Mouse (Mus musculus): ENCODE measurements at regions not wholly inside any gene's neighbourhood (a gene's known extent, or its start where the extent isn't known, plus 50 kb on each side); places are given as distances from the start of the nearest gene placed in this dataset.
"Not testable (repeated sequence)": the region's sequence is repeated elsewhere in the genome, so short reads cannot be mapped to it uniquely, and the experiment has no call there.

DNA sequence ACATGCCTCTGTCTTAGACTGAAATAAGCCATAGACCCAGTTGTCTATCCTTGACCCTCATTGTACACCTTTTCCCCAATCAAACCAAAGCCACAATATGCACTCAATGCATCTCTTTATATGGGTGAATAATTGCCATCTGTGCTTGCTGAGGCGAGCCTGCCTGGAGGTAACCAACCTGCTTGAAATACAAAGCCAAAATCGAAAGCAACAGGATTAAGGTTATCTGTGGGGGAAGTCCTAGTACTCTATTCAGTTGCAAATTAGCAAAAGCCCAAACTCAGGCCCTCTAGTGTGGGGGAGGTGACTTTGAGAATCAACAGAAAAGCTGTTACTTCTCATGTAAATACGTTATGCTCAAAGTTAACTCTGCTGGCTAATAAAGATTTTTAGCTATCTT is 246.2 kb upstream of the Fundc1 start:
- intact Hi-C loops (cut with DNase I), result no loop called here

DNA sequence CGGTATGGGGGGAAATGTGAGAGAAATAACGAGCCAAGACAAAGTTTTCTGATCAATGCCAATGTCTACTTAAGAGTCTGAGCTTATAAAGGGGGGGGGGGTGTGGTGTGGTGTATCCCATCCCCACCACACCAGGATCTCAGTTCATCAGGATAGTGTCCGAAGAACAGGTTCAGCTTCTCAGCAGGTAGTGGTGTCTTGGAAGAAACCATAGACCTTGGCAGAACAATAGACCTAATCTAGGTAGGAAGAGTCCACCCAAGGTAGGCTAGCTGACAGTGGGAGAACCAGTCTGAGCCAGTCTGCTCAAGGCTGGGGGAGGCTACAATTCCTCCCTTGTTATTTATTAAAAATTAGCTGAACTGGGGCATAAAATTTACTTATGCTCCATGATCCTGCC is 245.5 kb upstream of the Fundc1 start:
- DNase-seq (ENCODE audit: low spot score in 2 of 2), result no peak
- intact Hi-C loops (cut with DNase I), result no loop called here

More for the DNA sequence above, 246.2 kb upstream of the Fundc1 start:
- no peak for DNase-seq (ENCODE audit: low spot score in 2 of 2)

DNA sequence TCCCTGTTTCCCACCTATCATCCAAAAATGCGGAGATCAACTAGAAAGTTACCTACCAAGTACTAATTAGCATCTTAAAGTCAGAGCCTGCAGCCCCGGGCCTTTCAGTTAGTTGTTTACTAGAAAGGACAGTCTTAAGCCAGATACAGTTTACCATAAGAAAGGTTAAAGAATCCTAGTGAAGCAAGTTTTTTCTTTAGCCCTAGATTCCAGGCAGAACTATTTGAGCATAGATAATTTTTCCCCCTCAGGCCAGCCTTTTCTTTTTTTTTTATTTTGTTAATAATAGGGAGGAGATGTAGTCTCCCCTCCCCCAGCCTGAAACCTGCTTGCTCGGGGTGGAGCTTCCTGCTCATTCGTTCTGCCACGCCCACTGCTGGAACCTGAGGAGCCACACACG is 215.9 kb upstream of the Fundc1 start:
- DNase-seq (ENCODE audit: low spot score in 2 of 2); intact Hi-C loops (cut with DNase I): not testable (repeated sequence)

DNA sequence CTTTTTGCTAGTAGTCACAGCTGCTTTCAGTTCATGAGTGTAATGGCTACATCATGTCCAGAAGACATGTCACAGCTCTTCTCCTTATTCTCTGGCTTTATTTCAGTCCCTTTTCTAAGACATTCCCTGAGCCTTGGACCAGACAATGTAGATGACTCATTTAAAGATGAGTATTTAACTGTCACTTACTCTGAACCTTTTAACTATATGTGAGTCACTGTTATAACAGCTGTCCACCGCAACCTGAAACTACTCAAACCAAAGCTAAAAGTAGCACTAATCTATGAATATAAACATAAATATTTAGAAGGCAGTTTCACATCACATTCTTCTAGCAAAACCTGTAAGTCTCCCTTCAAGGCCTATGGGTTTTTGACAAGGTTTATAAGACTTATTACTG is 203.8 kb upstream of the Fundc1 start:
- intact Hi-C loops (cut with DNase I), result no loop called here
- DNase-seq (ENCODE audit: low spot score in 2 of 2), result no peak

DNA sequence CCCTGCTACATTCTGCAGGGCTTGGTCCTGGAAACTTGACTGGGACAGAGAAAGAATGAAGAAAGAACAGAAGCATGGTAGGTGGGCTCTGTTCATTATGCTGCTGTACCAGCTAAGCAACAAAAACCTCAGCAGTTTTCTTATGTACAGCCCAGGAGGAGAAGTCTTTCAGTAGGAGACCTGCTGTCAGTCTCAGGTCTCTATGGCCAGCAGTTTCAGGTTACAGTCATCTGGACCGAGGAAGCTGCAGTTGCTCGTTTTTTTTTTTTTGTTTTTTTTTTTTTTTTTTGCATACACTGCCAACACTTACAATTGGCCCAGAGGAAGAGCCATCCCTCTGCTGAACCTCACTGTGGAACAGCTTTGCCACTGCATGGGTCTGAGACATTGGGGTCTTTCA is 180.7 kb upstream of the Fundc1 start:
- intact Hi-C loops (cut with DNase I), result no loop called here
- no peak for DNase-seq (ENCODE audit: low spot score in 2 of 2)

DNA sequence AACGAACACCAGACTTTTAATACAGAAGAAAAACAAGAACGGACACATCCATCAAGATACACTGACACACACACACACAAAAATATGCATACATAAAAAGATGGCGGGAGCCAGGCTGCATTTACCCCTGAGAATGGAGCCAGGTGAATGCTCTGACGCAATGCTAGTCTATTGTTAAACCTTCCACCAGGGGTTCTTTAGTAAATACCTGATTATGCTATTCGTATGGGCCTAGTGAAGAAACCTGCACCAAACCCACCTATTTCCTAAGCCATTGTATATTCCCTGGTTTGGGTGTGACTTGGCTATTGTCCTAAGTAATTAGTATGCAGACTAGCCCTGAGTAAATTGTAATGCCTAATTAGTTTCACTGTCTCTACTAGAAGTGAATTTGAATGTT is 179.3 kb upstream of the Fundc1 start:
- no peak for DNase-seq (ENCODE audit: low spot score in 2 of 2)
- intact Hi-C loops (cut with DNase I), result no loop called here

DNA sequence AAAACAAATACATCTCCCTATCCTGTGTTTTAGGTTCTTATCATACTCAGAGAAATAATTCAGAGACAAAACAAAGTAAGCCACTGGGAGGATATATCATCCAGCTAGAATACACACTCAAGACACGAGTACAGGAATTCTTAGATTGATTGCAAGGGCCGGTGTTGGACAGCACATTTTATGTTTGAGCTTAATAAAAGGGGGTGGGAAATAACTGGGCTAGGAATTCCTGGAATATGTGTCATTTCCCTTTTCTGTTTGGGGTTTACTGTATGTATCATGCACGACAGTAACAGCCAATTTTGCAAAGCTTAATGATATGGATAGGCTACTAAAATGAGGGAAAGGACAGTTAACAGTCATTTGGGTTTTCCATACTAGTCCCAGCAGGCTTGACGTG is 158.1 kb upstream of the Fundc1 start:
- no peak for DNase-seq (ENCODE audit: low spot score in 2 of 2)
- intact Hi-C loops (cut with DNase I), result no loop called here

DNA sequence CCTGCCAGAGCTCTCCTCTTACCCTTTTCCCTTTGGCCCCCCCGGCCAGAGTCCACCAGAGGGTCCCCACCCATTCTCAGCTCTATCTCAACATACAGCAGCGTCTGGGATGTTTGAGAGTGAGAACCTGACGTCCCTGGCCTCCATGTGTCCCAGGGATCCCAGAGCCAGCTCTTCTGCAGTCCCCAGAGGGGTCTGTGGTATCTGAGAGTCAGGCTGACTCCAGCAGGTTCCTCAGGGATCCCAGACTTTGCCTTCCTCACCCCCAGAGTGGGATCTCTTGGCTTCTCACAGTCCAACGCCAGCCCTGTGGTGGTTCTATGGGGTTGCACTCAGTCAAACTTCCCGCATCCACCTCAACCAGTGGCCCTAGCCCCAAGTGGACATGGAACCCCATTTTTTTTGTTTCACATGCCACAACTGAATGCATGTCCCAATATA is 153.7 kb upstream of the Fundc1 start:
- intact Hi-C loops (cut with DNase I), result no loop called here
- no peak for DNase-seq (ENCODE audit: low spot score in 2 of 2)

DNA sequence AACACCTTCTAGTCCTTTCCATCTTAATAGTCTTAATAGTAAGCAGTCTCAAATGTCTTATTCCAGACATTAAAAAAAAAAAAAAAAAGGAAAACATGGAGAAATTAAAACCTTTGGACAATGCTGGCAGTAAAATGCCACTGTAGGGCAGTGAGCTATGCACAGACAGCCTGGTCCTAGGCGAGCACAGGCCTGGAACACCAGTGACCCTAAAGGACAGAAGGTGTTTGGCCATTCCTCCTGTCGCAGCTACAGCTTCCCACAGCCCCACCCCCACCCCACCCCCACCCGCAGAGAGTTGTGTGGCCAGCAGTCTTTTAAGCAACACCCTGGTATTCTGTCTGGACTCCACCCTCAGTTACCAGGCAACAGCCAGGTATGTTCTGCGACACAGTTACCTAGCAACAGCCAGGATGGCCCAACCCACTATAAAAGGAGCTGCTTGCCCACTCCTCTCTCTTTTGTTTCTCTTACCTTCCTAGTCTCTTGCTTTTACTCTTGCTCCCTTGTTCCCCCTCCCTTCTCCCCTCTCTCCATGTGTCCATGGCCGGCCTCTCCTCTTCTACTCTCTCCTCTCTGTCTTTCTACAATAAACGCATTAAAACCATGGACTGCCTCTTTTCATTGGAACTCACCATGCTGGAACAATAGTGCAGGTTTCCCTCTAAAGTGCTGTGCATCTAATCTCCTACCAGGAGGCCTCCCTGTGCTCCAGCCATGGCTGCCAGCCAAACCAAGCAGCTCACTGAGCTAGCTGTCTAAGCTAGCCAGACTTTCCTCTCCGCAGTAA is 153.1 kb upstream of the Fundc1 start:
- DNase-seq (ENCODE audit: low spot score in 2 of 2), result no peak

DNA sequence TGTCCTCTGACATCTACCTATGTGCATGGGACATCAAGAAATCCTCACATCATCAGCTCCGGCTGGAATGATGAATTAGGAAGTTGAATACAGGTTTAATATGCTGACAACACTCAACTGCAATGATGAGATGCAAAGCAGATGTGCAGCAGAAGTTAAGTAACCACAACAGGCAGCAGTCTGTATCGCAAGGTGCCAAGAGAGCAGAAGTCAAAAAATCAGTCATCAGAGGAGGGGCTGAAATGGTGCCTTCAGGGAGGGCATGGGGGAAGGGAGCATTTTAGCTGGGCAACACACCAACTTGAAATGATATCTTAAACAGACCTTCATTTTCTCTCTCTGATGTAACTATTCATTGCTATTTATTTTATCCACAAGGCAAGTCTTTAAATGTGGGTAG is 152.3 kb upstream of the Fundc1 start:
- DNase-seq (ENCODE audit: low spot score in 2 of 2), result no peak
- intact Hi-C loops (cut with DNase I), result no loop called here

More for the DNA sequence above, 153.1 kb upstream of the Fundc1 start:
- intact Hi-C loops (cut with DNase I), result no loop called here

DNA sequence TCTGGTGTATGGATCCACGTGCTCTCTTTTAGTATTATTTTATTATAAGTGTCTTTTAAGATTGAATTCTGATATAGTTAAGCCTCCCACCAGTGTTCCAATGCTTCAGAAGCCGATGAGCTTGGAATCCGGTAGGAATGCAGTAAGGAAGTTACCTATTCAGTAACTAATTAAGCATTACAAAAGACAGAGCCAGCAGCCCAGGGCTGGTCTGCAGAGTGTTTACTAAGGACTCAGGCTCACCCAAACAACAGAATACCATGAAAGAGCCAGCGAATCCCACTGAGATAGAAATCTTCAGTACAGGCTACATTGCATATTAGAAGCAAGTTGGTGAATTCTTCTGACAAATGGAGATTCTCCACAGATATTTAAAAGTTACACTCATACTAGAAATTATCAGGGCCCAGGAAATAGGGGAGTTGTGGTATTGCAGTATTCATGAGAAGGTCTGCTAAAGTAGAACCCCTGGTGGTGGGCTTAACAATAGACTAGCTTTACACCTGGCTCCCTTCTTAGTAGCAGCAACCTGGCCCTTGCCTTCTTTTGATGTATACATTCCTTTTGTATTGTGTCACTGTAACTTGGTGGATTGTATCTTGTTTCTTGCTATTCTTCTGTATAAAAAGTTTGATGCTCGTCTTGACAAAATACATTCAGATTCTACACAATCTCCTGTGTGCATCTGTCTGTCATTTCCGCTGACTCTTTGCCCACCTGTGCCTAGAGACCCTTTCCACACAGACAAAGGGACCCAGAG is 149.9 kb upstream of the Fundc1 start:
- DNase-seq (ENCODE audit: low spot score in 2 of 2); intact Hi-C loops (cut with DNase I): not testable (repeated sequence)

DNA sequence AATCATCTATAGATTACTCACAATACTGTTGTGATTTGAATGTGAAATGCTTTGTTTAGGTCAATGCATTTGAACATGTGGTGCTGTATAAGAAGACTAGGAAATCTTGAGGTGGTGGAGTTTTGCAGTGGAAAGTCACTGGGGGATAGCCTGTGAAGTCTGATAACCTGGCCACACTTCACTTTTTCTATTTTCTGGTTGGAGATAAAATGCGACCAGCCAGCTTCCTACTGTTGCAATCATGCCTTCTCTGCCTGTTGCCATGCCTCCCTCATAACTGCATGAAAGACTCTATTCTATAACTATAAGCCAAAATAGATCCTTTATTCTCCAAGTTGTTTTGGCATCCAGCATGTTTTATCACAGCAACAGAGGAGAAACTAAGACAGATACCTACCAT is 142.4 kb upstream of the Fundc1 start:
- intact Hi-C loops (cut with DNase I), result loop anchor here (10.0 kb wide), 1 partner anchor 60 kb away; no protein-coding TSS in a partner anchor
- DNase-seq (ENCODE audit: low spot score in 2 of 2), result no peak

DNA sequence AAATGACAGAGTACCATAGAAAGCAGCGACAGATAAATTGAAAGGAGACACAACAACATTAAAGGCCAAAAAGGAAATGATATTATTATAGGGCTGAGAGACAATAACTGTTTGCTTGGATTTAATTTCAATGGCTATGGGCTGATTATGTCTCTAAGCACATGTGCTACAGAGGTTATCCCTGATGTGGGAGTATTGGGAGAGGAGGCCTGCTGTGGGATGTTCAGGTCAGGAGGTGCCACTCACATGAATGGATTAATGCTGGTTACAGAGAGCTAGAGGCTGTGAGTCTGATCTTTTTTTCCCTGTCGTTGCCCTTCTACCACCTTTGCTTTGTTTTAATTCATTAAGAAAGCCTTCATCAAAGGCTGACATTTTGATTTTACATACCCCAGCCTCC is 140.8 kb upstream of the Fundc1 start:
- no peak for DNase-seq (ENCODE audit: low spot score in 2 of 2)
- intact Hi-C loops (cut with DNase I), result loop anchor here (10.0 kb wide), 1 partner anchor 58 kb away; no protein-coding TSS in a partner anchor

DNA sequence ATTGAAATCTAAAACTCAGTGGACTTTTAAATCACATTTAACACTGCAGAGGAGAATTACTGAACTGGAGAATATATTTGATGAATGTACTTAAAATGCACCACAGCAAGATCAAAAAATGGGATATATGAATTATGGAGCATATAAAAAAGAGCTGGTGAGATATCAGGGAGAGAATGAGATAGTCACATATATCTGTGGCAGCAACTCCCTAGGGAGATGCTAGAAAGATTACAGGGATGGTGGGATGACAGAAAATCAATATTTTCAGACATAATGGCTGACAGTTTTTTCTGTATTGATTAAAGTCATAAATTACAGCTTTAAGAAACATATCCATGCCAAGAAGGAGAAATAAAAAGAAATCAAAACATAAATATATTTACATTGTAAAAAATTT is 140.3 kb upstream of the Fundc1 start:
- intact Hi-C loops (cut with DNase I), result loop anchor here (10.0 kb wide), 1 partner anchor 58 kb away; no protein-coding TSS in a partner anchor
- DNase-seq (ENCODE audit: low spot score in 2 of 2), result no peak

Data from left cerebral cortex, postnatal 25 days (tissue).